Mouse (Mus musculus) embryonic fibroblast, embryonic 13.5 days (primary cell): ENCODE measurements at regions not wholly inside any gene's neighbourhood (a gene's known extent, or its start where the extent isn't known, plus 50 kb on each side); places are given as distances from the start of the nearest gene placed in this dataset.

ENCODE experiments used
- H3K27ac ChIP-seq: 2 replicates; pipeline ENCODE4 v1.5.1; 2012; ENCODE audit warnings: low read length, control low read depth, inconsistent platforms; ENCODE audit not compliant: insufficient read depth
- H3K4me1 ChIP-seq: 2 replicates; pipeline ENCODE4 v1.6.1; 2011; ENCODE audit warnings: low read length; ENCODE audit not compliant: control insufficient read depth, insufficient read depth
- H3K4me3 ChIP-seq: 2 replicates; pipeline ENCODE4 v1.5.1; 2011; ENCODE audit warnings: mild to moderate bottlenecking, control low read depth, low read length; ENCODE audit not compliant: insufficient read depth
- CTCF ChIP-seq: IDR thresholded peaks from 2 replicates; pipeline ENCODE4 v1.5.1; 2011; ENCODE audit warnings: mild to moderate bottlenecking, control low read depth, low read length, moderate library complexity, borderline replicate concordance; ENCODE audit not compliant: insufficient read depth
- POLR2A ChIP-seq: IDR thresholded peaks from 2 replicates; pipeline ENCODE4 v1.6.1; 2011; ENCODE audit warnings: low read depth, mild to moderate bottlenecking, control low read depth, low read length, moderate library complexity

GRCm38 (mm10) chr14:17234898-17235297, 415.9 kb upstream of the Rarb start:
- H3K27ac ChIP-seq = no peak overlapping the region
- no peak overlapping the region for H3K4me3 ChIP-seq
- TF ChIP-seq CTCF (no peak), POLR2A (no peak)
- H3K4me1 ChIP-seq = no peaks in the 10 kb centered on the region

GRCm38 (mm10) chr14:17211502-17211901, 392.5 kb upstream of the Rarb start:
- Histone ChIP-seq H3K4me3 (no peak overlapping the region), H3K4me1 (no peaks in the 10 kb centered on the region), H3K27ac (no peak overlapping the region)
- TF ChIP-seq CTCF = no peak
- no peak for TF ChIP-seq POLR2A

- TF ChIP-seq POLR2A (no peak), CTCF (no peak)
- Histone ChIP-seq H3K4me3 (no peak overlapping the region), H3K27ac (no peak overlapping the region), H3K4me1 (no peaks in the 10 kb centered on the region)
Observed at GRCm38 (mm10) chr14:17205691-17206090, 386.7 kb upstream of the Rarb start.

DNA sequence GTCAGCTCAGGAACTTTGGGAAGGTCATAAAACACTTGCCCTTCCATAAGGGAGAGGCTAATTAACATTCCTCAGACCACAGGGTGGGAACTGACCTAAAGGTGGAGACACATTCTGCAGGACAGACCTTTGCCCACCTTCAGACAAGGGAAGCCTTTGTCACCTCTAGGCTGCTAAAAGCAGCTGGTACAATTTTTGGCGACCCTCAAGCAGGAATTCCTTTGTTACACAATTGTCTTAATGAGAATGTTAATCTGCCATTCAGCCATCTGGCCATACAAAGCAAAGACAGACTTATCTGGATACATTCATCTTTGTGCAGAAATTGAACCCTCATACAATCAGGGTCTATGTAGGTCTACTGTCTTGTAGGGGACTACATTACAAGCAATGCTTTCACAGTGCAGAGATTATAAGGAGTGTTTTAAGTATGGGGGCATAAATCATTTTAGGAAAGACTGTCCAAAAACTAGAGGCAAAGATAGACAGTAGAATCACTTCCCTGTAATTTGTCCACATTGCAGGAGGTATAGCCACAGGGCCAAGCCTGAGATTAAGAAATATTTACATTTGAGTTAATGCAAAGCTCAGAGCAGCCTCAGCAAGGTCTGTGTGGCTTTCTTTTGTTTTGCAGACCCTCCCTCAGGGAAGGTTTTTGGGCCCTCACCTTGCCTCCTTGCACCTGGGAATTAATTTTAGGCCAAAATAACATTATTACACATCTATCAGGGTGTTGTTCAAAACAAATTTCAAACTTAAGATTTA, 384.5 kb upstream of the Rarb start:
- no peak overlapping the region for H3K27ac ChIP-seq
- H3K4me1 ChIP-seq = no peaks in the 10 kb centered on the region
- TF ChIP-seq CTCF (no peak), POLR2A (no peak)
- no peak overlapping the region for H3K4me3 ChIP-seq

GRCm38 (mm10) chr14:17192953-17193352, 374.0 kb upstream of the Rarb start:
- no peak for TF ChIP-seq POLR2A

DNA sequence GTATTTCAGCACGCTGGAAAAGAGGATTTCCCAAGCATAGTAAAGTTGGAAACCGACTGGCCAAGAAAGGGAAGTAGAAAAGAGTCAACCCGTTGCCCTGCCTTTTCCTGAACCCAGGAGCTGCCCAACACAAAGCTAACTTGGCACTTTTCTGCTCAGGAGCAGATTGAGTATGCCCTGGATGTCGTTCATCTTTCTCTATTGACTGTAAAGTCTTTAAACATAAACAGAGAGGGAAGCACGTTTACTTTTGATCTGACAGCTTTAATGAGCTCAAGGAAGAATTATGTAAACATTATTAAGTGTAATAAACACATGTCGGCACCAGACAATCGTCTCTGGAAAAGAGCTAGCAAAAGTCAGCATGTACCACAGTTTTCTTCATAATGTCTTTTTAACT, 354.3 kb upstream of the Rarb start:
- TF ChIP-seq POLR2A (no peak), CTCF (no peak)
- H3K4me1 ChIP-seq = no peaks in the 10 kb centered on the region
- no peak overlapping the region for H3K4me3 ChIP-seq
- no peak overlapping the region for H3K27ac ChIP-seq

More at GRCm38 (mm10) chr14:17192953-17193352, 374.0 kb upstream of the Rarb start:
- H3K27ac ChIP-seq = no peak overlapping the region
- H3K4me1 ChIP-seq = no peaks in the 10 kb centered on the region
- H3K4me3 ChIP-seq = no peak overlapping the region

- no peak for TF ChIP-seq CTCF
- TF ChIP-seq POLR2A = no peak
- no peak overlapping the region for H3K27ac ChIP-seq
- no peaks in the 10 kb centered on the region for H3K4me1 ChIP-seq
- peak overlapping the region; percentile 16 for H3K4me3 ChIP-seq
Observed at GRCm38 (mm10) chr14:17172330-17173110, 353.6 kb upstream of the Rarb start.

GRCm38 (mm10) chr14:17171896-17172295, 352.9 kb upstream of the Rarb start:
- TF ChIP-seq POLR2A (no peak), CTCF (no peak)
- Histone ChIP-seq H3K4me3 (no peak overlapping the region; the same call in 1 of the 2 replicates), H3K27ac (no peak overlapping the region), H3K4me1 (no peaks in the 10 kb centered on the region)

GRCm38 (mm10) chr14:17158324-17158723, 339.4 kb upstream of the Rarb start:
- Histone ChIP-seq H3K27ac (no peak overlapping the region), H3K4me3 (no peak overlapping the region)
- TF ChIP-seq POLR2A (no peak), CTCF (no peak)

GRCm38 (mm10) chr14:17156402-17156954, 337.5 kb upstream of the Rarb start:
- TF ChIP-seq POLR2A = no peak
- TF ChIP-seq CTCF = no peak
- Histone ChIP-seq H3K4me1 (no peaks in the 10 kb centered on the region), H3K4me3 (no peak overlapping the region), H3K27ac (no peak overlapping the region)

More at GRCm38 (mm10) chr14:17158324-17158723, 339.4 kb upstream of the Rarb start:
- no peaks in the 10 kb centered on the region for H3K4me1 ChIP-seq
